Mouse (Mus musculus): ENCODE results near the gene Tmbim1.
"Not testable (repeated sequence)": the region's sequence is repeated elsewhere in the genome, so short reads cannot be mapped to it uniquely, and the experiment has no call there.

DNA sequence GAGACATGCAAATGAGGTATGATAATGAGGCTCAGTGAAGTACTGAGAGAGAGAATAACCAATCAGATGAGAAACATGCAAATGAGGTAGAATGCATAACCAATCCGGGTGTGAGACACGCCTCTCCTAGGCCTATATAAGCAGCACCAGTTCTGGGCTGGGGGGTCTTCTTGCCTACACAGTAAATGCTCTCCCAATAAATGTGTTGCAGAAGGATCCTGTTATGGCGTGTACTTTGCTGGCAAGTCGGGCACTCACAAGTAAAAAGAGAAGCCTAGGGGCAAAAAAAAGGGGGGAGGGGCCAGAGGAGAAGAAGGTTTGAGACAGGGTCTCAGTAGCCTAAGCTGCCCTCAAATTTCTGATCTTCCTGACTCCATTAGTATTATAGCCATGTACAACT, 35.6 kb upstream of the Tmbim1 start:
- TF ChIP-seq GATA1 (IDR thresholded peaks at IDR 0.05; ENCODE audit: borderline replicate concordance, low read length); FLI1 (IDR thresholded peaks at IDR 0.05; ENCODE audit: low read length): not testable (repeated sequence)

Data from megakaryocyte, embryonic 14.5 days (primary cell).